Mouse (Mus musculus) cerebellum, adult 9-10 months (tissue): ENCODE measurements around the gene Ano5.
A peak's percentile ranks its signal among the peaks of the same experiment; 100 is the strongest.

Experiments used
- DNase-seq: peaks from one replicate; pipeline ENCODE4 v3.0.0; 2022

Ano5 gene

DNA sequence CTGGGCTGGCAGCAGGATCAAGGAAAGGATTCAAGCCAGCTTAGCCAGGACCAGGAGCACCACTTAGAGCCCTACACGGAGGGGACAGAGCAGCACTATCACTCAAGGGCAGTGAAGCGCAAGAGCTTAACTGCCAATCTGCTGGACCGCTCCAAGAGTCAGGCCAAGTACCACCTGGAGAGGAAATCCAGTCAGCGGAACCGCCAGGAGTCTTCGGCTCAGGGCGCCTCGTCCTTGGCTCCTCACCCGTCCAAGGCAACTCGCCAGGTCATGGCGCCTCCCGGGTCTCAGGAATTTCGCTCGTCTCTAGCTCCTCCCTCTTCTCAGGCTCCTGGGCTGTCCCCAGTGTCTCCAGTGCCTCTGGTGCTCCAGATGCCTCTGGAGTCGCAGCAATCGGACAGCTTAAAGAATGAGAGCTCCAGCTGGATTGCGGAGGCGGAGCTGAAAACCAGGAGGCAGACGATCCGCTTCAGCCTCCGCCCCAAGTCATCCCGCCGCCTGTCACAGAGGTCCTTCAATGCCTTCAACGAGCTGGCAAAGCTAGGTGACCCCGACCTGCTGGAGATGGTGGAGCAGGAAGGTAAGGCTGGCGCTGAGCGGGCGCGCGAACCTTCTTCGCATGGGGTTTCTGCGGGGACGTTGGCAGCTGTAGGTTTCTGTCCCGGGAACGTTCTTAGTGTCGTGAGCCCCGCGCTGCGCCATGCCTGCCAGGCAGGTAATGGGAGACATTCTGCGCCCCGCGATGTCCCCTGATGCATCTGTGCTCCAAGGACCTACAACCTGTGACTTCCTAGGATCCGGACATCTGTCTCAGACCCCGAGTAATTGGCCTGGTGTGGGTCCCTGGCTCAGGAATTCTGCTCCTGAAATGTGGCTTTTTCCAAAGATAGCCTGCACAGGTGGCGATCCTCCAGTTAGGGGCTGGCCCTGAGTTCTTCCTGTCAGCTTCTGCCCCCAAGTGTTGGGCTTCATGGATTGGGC lies at the start of gene Ano5:
Gene Ano5, plus strand, starts transcription at position 359 of the 981 bp plus-strand sequence.
- DNase-seq = peak; percentile 83

DNA sequence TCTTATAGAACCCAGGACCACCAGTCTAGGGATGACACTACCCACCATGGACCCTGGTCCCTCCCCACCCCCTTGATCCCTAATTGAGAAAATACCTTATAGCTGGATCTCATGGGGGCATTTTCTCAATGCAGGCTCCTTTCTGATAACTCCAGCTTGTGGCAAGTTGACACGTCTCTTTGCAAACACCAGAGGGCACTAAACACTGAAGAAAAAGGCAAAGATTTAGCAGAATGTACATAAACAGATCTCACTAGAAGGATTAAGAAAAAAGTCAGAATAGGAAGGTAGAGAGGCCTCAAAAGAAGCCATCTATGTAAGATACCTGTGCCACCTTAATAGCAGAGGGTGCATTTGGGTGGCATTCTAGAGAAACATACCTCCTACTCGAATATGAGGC lies 11.4 kb upstream of the Ano5 start:
- DNase-seq = peak; percentile 35

GRCm38 (mm10) chr7:51503940-51504339 lies 6.9 kb upstream of the Ano5 start:
- DNase-seq = no peak

GRCm38 (mm10) chr7:51510147-51510546 lies 682 bp upstream of the Ano5 start:
- no peak for DNase-seq

DNA sequence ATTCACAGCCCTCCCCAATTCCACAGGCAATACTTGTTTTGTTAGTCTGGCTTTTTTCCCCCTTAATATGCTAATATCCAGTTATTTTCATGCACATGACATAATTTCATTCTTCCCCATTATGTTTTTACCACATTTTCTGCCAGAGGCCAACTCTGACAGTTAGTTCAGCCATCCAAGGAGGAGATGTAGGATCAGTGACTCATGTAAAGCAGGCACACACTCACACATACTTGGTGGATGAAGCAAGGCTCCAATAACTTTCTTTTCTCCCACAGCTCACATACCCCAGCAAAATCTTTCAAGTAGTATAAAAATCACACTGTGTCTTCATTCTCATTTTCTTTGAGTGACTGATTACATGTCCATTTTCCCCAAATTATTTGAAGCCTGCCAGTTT lies 28.5 kb downstream of the Ano5 start:
- no peak for DNase-seq

DNA sequence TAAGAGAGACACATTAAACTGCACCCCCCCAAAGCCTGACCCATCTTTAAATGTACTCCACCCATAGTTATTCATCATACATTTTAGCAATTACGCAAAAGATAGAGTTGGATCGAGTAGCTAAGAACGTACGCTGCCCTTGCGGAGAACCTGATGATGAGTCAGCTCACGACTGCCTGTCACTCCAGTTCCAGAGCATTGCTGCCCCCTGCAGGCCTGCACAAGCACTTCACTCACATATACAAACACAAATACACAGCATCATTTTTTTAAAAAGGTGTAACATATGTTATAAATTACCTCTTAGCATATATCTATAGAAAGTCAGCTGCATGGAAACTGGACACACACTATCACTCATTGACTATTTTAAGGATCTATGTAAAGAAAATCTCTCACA lies 29.9 kb downstream of the Ano5 start:
- DNase-seq = peak; percentile 31

- no peak for DNase-seq
Measured at GRCm38 (mm10) chr7:51600021-51600420, 89.2 kb downstream of the Ano5 start.

GRCm38 (mm10) chr7:51603741-51604140 lies 92.9 kb downstream of the Ano5 start:
- DNase-seq = no peak

DNA sequence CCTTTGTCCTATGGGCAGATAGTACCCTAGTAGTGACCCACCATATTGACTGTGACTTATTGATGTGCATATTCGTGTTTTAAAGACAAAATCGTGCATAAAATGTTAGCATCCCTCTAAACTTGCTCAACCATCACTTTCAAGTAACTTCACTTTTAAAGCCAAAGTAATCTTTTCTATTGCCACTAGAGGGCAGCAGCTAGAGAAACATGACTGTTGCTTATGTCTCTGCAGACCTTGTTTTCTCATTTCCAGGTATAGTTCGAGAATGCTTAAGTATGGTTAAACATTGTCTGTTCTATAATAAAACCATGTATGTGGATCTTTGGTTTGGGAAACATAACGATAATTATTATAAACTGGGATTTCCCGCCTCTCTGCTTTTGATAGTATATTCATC lies 103.6 kb downstream of the Ano5 start:
- peak; percentile 49 for DNase-seq

GRCm38 (mm10) chr7:51617941-51618340 lies 107.1 kb downstream of the Ano5 start:
- peak; percentile 76 for DNase-seq

DNA sequence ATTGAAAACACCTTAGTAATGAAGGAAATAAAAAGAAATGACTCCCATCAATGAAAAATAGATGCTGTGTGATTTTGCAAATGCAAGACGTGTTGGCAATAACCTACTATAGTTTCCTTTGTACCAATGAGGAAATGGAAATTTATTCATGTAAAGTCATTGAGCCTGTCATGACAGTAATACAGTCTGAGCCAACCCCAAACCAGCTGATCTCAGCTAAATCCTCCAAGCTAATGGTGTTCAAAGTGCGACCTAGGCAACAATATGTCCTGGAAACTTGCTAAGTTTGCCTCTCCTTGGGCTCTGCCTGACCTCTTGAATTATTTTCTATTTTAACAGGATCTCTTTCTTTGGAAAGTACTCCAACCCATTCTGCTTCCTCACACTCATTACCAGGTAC lies 107.6 kb downstream of the Ano5 start:
- DNase-seq = no peak

DNA sequence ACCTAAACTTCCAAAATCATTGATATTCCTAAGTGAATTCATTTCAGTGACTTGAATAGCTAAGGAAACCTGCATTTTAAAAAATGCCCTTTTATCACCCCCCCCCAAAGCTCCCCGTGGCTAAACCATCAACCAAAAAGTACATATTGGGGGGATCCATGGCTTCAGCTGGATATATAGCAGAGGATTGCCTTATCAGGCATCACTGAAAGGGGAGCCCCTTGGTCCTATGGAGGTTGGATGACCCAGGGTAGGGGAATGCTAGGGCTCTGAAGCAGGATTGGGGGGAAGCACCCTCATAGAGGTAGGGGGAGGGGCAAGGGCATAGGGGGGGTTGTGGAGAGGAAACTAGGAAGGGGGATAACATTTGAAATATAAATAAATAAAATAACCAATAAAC lies 109.1 kb downstream of the Ano5 start:
- no peak for DNase-seq

DNA sequence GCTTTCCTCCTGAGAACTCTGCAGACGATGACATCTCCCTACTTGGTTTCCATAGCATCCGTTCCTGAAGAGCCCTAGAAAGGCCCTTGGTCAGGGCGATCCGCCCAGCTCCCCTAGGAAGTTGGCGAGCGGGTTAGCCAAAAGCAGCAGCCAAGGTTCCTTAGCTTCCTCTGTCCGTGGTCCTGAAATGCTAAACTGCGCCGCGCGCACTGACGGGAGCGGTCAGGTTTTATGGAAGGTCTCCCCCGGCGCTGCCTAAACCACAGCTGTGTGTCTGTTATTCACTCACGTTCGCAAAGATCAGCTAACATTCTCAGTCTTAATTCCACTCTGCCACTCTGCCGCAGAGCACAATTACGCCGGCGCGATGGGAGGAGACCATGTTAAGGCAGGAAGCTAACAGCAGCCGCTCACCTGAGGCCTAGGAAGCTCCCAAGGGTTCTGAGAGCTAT lies 110.9 kb downstream of the Ano5 start, which contains the start of gene Slc17a6:
Gene Slc17a6, plus strand, starts transcription at position 313 of the 452 bp plus-strand sequence.
- peak; percentile 23 for DNase-seq

DNA sequence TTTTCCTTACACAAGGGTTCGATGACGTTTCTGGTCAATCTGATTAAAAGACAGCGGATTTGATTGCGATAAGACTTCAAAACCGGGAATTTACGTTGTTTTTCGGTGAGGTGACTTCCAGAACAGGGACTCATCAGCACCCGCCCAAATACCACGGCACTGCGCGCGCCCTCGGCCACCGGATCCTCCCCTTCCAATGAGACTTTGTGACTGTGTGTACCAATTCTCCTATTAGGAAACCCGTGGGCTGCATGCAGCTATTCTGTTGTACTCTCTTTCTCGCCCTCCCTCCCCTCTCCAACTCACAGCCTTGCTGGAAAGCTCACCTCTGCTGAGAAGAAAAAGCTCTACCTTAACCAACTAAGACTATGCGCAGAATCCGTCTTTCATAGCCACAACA lies 111.4 kb downstream of the Ano5 start:
- DNase-seq = no peak

DNA sequence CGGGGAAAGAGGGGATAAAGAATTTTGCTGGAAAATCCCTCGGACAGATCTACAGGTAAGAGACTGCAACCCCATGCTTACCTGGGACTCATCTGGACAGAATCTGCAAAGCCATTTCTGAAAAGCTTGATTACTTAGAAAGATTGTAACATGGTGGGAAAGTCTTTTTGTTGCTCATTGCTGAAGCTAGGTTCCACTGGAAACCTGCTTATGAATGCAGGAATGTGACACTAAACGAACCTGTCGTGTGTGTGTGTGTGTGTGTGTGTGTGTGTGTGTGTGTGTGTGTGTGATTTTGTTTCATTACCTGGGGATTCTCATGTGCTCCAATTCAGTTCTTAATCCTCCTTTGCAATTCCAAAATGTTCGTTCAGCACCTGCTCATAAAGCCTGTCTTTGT lies 111.8 kb downstream of the Ano5 start:
- no peak for DNase-seq

DNA sequence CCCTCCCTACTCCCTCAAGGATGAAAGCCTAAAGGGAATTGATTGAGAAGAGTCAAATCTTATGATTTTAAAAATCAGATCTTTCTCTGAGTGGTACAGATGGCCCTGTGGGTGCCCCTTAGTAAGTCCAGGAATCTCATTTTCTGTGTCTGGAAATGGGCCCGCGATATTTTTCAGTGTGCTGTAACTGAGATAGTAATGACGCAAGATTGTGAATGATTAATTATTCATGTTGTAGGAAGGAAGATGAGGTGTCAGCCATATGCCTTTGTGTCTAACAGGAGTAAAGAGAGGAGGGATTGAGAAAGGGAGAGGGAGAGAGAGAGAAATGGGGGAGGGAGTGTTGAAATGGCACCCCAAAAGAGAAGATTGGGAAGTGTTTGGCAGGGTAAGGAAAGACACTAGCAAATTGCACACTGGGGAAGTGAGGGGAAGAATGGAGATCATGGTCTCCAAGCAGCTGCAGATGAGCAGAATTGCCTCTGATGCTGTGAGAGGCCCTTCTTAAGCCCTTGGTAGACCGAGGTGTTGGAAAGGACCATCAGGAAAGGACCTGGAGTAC lies 113.6 kb downstream of the Ano5 start:
- DNase-seq = no peak

- no peak for DNase-seq
Measured at GRCm38 (mm10) chr7:51625161-51625560, 114.3 kb downstream of the Ano5 start.

DNA sequence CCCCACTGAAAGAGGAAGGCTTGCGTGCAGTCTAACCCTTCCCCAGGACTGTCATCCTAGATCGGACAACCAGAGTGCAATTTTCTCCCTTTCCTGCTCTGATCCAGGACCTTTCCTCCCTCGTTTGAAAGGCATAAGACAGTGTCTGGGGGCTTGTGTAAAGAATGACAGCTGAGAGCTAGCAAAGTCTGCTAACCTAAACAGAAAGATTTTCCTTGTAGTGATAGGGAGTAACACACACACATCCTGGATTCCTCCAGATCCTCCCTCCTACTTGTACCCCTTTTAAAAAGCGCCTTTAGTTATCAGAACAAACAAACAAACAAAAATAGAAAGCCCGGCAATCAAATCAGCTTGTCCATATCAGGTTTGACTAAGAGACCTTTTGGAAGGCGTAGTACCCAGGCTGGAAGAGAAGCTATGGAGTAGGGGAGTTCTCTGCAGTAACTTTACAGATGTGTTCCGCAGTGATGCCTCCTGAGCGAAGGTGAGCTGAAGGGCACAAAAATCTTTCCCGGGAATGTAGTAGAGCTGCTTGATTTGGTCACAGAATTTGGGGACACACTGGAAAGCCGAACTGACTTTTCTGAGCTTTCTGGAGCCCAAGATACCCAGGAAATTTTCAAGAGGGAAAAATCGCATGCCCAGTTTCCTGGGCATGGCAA lies 114.9 kb downstream of the Ano5 start:
- no peak for DNase-seq

DNA sequence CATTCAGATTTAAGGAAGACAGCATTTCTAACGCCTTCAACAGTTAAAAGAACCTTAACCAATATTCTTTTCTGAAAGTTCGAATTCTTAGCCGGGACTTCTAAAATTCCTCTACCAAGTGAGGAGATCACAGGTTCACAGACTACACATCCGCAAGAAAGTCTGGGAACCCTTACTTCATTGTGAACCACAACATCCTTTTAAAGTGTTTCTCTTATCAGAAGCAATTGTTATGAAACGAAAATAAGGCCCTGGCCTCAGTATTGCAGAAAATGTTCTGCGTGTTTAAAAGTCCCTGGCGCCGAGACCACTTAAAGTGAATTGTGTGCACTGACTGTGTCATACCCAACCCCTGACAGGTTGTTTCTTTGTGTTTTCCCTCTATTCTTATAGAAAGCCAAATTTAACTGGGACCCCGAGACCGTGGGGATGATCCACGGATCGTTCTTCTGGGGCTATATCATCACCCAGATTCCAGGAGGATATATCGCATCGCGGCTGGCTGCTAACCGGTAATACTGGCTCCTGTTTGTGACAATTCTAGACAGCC lies 115.7 kb downstream of the Ano5 start:
- DNase-seq = no peak

DNA sequence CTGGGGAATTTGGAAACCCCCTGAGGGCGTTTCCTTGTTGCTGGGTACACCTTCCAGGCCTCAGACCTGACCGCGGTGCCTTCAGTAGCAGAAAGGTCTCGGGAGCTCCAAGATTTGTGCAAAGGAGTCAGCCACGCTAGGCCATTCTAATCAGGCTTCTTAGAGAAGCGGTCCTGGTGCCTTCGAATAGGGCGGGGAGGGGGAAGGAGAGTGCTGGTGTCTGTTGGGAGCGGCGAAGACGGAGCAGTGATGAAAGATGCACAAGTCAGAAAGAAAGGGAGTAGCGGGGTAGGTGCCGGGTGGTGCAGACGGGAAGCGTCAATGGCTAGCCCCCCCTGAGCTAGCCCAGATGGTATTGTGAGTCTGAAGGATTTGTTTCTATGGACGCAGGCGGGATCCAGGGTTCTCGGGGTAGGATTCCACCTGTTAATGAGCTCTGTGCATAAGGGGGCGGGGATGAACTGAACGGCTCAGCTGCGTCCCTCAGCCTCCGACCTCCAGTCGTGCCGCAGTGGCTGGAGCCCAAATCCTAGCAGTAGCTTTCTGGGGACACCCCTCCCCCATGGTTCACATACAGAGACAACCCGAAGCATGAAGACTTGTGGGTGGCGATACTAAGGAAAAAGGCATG lies 116.3 kb downstream of the Ano5 start:
- DNase-seq = no peak

DNA sequence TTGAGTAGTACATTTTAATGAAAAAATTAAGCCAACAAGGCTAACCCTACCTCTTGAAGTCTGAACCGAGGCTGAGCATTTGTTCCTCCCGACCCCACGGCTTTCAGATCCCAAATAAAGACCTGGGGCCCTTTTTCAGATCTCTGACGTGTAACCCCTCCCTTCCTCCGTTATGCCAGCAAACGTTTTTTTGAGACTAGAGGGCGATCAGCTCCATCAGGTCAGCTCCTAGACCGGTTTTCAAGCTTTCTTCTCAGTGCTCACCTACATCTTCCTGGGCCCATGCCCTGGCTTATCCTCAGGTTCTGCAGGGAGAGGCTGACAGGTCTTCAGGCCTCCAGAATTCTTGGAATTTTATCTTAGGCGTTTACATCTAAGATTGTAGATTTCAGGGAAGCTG lies 116.8 kb downstream of the Ano5 start:
- DNase-seq = no peak

- no peak for DNase-seq
Measured at GRCm38 (mm10) chr7:51628349-51628748, 117.5 kb downstream of the Ano5 start.

DNA sequence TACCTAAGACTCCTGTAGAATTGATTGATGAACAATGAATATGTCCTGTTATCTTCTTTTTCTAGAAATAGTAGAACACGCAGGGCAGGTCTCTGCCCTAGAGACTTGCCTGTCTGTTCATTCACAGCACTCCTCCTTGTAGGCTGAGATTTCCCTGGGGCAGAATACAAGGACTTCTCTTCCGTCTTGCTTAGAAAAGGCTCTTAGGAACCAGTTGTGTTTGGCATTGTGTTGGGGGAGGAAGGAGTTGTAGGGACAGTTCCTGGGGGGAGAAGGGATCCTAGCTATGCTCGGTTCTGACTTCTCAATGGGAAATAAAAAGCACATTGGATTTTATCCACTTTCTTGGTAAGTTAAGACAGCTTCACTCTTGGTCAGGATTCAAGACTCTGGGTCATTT lies 118.4 kb downstream of the Ano5 start:
- no peak for DNase-seq
